Mouse (Mus musculus) retina, postnatal 7 days (tissue): Measurements from ENCODE around the gene Wfdc5.

Source experiments
- DNase-seq: peaks from one replicate; pipeline ENCODE4 v3.0.0-alpha.2; 2012; ENCODE audit warnings: low read depth, low spot score

Wfdc5 gene

GRCm38 (mm10) chr2:164174649-164175395, 7.7 kb downstream of the Wfdc5 start:
- no peak for DNase-seq

- no peak for DNase-seq
These were observed 9.1 kb downstream of the Wfdc5 start for GRCm38 (mm10) chr2:164173394-164173793.

- no peak for DNase-seq
These were observed 11.6 kb downstream of the Wfdc5 start, which contains the start of gene Kcns1 for GRCm38 (mm10) chr2:164170902-164171301. TSS of gene Kcns1 (minus strand) at chr2:164171113.

- DNase-seq: no peak
These were observed 12.2 kb downstream of the Wfdc5 start for GRCm38 (mm10) chr2:164170326-164170725.

- DNase-seq: peak; percentile 9
These were observed 14.0 kb downstream of the Wfdc5 start for GRCm38 (mm10) chr2:164168571-164168946.

- no peak for DNase-seq
These were observed 14.6 kb downstream of the Wfdc5 start for GRCm38 (mm10) chr2:164167752-164168570.

- no peak for DNase-seq
These were observed 17.6 kb downstream of the Wfdc5 start for GRCm38 (mm10) chr2:164164941-164165340.

GRCm38 (mm10) chr2:164161515-164162055, 21.0 kb downstream of the Wfdc5 start:
- no peak for DNase-seq

GRCm38 (mm10) chr2:164158838-164159237, 23.7 kb downstream of the Wfdc5 start:
- DNase-seq: no peak

- DNase-seq: no peak
These were observed 26.4 kb downstream of the Wfdc5 start for GRCm38 (mm10) chr2:164156158-164156557.

GRCm38 (mm10) chr2:164154007-164154406, 28.5 kb downstream of the Wfdc5 start:
- no peak for DNase-seq

- DNase-seq: no peak
These were observed 30.2 kb downstream of the Wfdc5 start for GRCm38 (mm10) chr2:164152341-164152740.

- no peak for DNase-seq
These were observed 32.3 kb downstream of the Wfdc5 start for GRCm38 (mm10) chr2:164150086-164150760.

- no peak for DNase-seq
These were observed 36.0 kb downstream of the Wfdc5 start for GRCm38 (mm10) chr2:164146556-164146955.

- DNase-seq: no peak
These were observed 38.0 kb downstream of the Wfdc5 start for GRCm38 (mm10) chr2:164144541-164144940.

GRCm38 (mm10) chr2:164144025-164144424, 38.5 kb downstream of the Wfdc5 start:
- DNase-seq: no peak

- DNase-seq: no peak
These were observed 40.5 kb downstream of the Wfdc5 start for GRCm38 (mm10) chr2:164142021-164142420.

- DNase-seq: no peak
These were observed 44.8 kb downstream of the Wfdc5 start for GRCm38 (mm10) chr2:164137754-164138153.

- DNase-seq: no peak
These were observed 46.1 kb downstream of the Wfdc5 start for GRCm38 (mm10) chr2:164136393-164136792.

- no peak for DNase-seq
These were observed 47.2 kb downstream of the Wfdc5 start for GRCm38 (mm10) chr2:164135367-164135766.

GRCm38 (mm10) chr2:164134563-164134962, 48.0 kb downstream of the Wfdc5 start:
- DNase-seq: peak; percentile 31

GRCm38 (mm10) chr2:164131586-164131985, 51.0 kb downstream of the Wfdc5 start:
- DNase-seq: no peak
